Mouse (Mus musculus): ENCODE results near the gene Zfp819.

The Zfp819 gene

GRCm38 (mm10) chr7:43606896-43607742 lies at the start of gene Zfp819:
Gene Zfp819, plus strand, starts transcription at chr7:43607169.
- peak; percentile 11 to 26 for DNase-seq (ENCODE audit: low spot score in 2 of 2)

GRCm38 (mm10) chr7:43562006-43562633 lies 44.8 kb upstream of the Zfp819 start, which contains the start of gene Zfp658:
Gene Zfp658, plus strand, starts transcription at chr7:43562256.
- DNase-seq (ENCODE audit: low spot score in 2 of 2): peak; percentile 62 to 68

GRCm38 (mm10) chr7:43562651-43563070 lies 44.3 kb upstream of the Zfp819 start:
- DNase-seq (ENCODE audit: low spot score in 2 of 2): no peak

GRCm38 (mm10) chr7:43563300-43563699 lies 43.7 kb upstream of the Zfp819 start:
- DNase-seq (ENCODE audit: low spot score in 2 of 2): no peak

- DNase-seq (ENCODE audit: low spot score in 2 of 2): no peak
Observed at GRCm38 (mm10) chr7:43571216-43571615, 35.8 kb upstream of the Zfp819 start.

GRCm38 (mm10) chr7:43579440-43580171 lies 27.4 kb upstream of the Zfp819 start, which contains the start of gene Zfp719:
Gene Zfp719, plus strand, starts transcription at chr7:43579610.
- DNase-seq (ENCODE audit: low spot score in 2 of 2): peak; percentile 87 to 88

- no peak for DNase-seq (ENCODE audit: low spot score in 2 of 2)
Observed at GRCm38 (mm10) chr7:43580526-43580925, 26.4 kb upstream of the Zfp819 start.

GRCm38 (mm10) chr7:43584790-43585189 lies 22.2 kb upstream of the Zfp819 start:
- DNase-seq (ENCODE audit: low spot score in 2 of 2): no peak

GRCm38 (mm10) chr7:43601884-43602283 lies 5.1 kb upstream of the Zfp819 start:
- DNase-seq (ENCODE audit: low spot score in 2 of 2): no peak

- DNase-seq (ENCODE audit: low spot score in 2 of 2): no peak
Observed at GRCm38 (mm10) chr7:43607743-43608287, 846 bp downstream of the Zfp819 start.

GRCm38 (mm10) chr7:43608316-43608824 lies 1.4 kb downstream of the Zfp819 start:
- DNase-seq (ENCODE audit: low spot score in 2 of 2): no peak

GRCm38 (mm10) chr7:43613816-43614551 lies 7.0 kb downstream of the Zfp819 start:
- DNase-seq (ENCODE audit: low spot score in 2 of 2): no peak

GRCm38 (mm10) chr7:43622927-43623326 lies 16.0 kb downstream of the Zfp819 start:
- no peak for DNase-seq (ENCODE audit: low spot score in 2 of 2)

- no peak for DNase-seq (ENCODE audit: low spot score in 2 of 2)
Observed at GRCm38 (mm10) chr7:43623819-43624218, 16.9 kb downstream of the Zfp819 start.

- no peak for DNase-seq (ENCODE audit: low spot score in 2 of 2)
Observed at GRCm38 (mm10) chr7:43625065-43625464, 18.1 kb downstream of the Zfp819 start.

GRCm38 (mm10) chr7:43625794-43626422 lies 18.9 kb downstream of the Zfp819 start:
- DNase-seq (ENCODE audit: low spot score in 2 of 2): no peak

GRCm38 (mm10) chr7:43633940-43634339 lies 27.0 kb downstream of the Zfp819 start:
- DNase-seq (ENCODE audit: low spot score in 2 of 2): no peak

GRCm38 (mm10) chr7:43634500-43634899 lies 27.5 kb downstream of the Zfp819 start, which contains the start of gene Ceacam18:
Gene Ceacam18, plus strand, starts transcription at chr7:43634707.
- no peak for DNase-seq (ENCODE audit: low spot score in 2 of 2)

- no peak for DNase-seq (ENCODE audit: low spot score in 2 of 2)
Observed at GRCm38 (mm10) chr7:43636194-43636593, 29.2 kb downstream of the Zfp819 start.

- DNase-seq (ENCODE audit: low spot score in 2 of 2): no peak
Observed at GRCm38 (mm10) chr7:43637118-43637517, 30.1 kb downstream of the Zfp819 start.
